Mouse (Mus musculus) E14TG2a.4 (cell line): ENCODE data around the gene Uggt2.

Experiments used
- CTCF ChIP-seq: conservative IDR thresholded peaks from 2 replicates; pipeline ENCODE4 v1.5.1; 2014; ENCODE audit warnings: low read length
- NANOG ChIP-seq: IDR thresholded peaks from 2 replicates; pipeline ENCODE4 v1.6.1; 2014; ENCODE audit warnings: borderline replicate concordance, low read length, mixed read lengths

DNA sequence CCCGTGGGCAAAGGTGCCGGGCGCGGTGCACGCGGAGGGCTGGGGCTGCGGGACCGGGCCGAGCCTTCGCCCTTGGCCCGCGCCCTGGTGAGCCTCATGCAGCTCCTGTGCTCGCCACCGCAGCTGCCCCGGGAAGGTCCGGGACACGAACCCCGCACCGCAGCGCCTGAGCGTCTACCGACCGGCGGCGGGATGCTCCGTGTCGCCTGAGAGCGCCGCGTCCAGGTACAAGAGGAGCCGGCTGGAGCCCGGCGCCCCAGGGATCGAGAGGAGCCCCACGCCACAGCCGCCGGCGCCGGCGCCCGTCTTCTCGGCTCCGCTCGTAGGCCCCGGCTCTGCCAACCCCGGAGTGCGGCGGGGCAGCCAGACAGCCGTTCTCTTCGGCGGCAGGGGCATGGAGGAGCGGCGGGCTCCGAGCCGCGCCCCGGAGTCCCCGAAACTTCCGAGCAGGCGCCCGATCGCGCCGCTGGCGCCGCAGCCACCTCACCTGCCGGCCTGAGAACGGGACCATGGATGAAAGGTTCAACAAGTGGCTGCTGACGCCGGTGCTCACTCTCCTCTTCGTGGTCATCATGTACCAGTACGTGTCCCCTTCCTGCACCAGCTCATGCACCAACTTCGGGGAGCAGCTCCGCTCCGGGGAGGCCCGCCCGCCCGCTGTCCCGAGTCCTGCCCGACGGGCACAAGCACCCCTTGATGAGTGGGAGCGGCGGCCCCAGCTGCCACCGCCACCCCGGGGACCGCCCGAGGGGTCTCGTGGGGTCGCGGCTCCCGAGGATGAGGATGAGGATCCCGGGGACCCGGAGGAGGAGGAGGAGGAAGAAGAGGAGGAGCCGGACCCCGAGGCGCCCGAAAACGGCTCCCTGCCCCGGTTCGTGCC lies 38.9 kb upstream of the Uggt2 start, which contains the start of gene Hs6st3:
- TF ChIP-seq CTCF (no peak), NANOG (no peak)
